Mouse (Mus musculus) stomach, embryonic 15.5 days (tissue): ENCODE measurements around the gene Iffo2. TPM values are rescaled to one million over a fixed set of nuclear protein-coding genes. Genes with fewer than 3 reads are reported as not detected.

Source experiments
- ATAC-seq: fragments of 200-750 bp; cut with Nextera tagmentation; 2 replicates; pipeline ENCODE4 v1.8.0; 2017; ENCODE audit warnings: low read depth, moderate number of reproducible peaks, moderate TSS enrichment; ENCODE audit not compliant: insufficient read depth, low FRiP score
- H3K27ac ChIP-seq: fragments of 300-500 bp; sonication (generic); 2 replicates; pipeline ENCODE4 v1.5.1; 2015; ENCODE audit warnings: mild to moderate bottlenecking, inconsistent platforms
- H3K27me3 ChIP-seq: fragments of 300-500 bp; sonication (generic); replicated peaks from 2 replicates; pipeline ENCODE4 v1.6.1; 2015; ENCODE audit warnings: inconsistent platforms
- H3K36me3 ChIP-seq: fragments of 300-500 bp; sonication (generic); 2 replicates; pipeline ENCODE4 v1.6.1; 2015; ENCODE audit warnings: inconsistent platforms
- H3K4me1 ChIP-seq: fragments of 300-500 bp; sonication (generic); 2 replicates; pipeline ENCODE4 v1.6.1; 2015; ENCODE audit warnings: inconsistent platforms
- H3K4me2 ChIP-seq: fragments of 300-500 bp; sonication (generic); 2 replicates; pipeline ENCODE4 v1.6.1; 2015; ENCODE audit warnings: mild to moderate bottlenecking, inconsistent platforms
- H3K4me3 ChIP-seq: fragments of 300-500 bp; sonication (generic); replicated peaks from 2 replicates; pipeline ENCODE4 v1.5.1; 2015; ENCODE audit warnings: inconsistent platforms
- H3K9ac ChIP-seq: fragments of 300-500 bp; sonication (generic); 2 replicates; pipeline ENCODE4 v1.6.1; 2015; ENCODE audit warnings: inconsistent platforms
- H3K9me3 ChIP-seq: fragments of 300-500 bp; sonication (generic); 2 replicates; pipeline ENCODE4 v1.6.1; 2016; ENCODE audit warnings: inconsistent platforms
- WGBS: fragments of 180-500 bp; shearing (Covaris S2); methylation state at CpG from one replicate; pipeline ENCODE4 v1.1.7; 2015; 5-methylcytosine and 5-hydroxymethylcytosine counted together
- polyA plus RNA-seq: library from polyadenylated mRNA; unstranded; fragments of >200 nt; fragmentation: Nextera tagmentation; extraction: Ambion mirVana; gene quantifications from 2 replicates; pipeline ENCODE4 v1.2.1, GENCODE M21; 2015

The Iffo2 gene
- polyA plus RNA-seq, 1 experiment from 2014 or later = 4.2 TPM

GRCm38 (mm10) chr4:139500814-139501213 is 29.5 kb upstream of the Iffo2 start:
- 0 out of 2 replicates have a peak, but pooled peaks cover 4% of the 10 kb centered on the region for H3K4me1 ChIP-seq
- no peak overlapping the region for H3K4me2 ChIP-seq
- no peak overlapping the region for H3K9ac ChIP-seq
- no peaks in the 10 kb centered on the region for H3K27me3 ChIP-seq
- ATAC-seq = no peak
- H3K9me3 ChIP-seq = no peaks in the 10 kb centered on the region
- WGBS = 59% methylated on average over 14 of the region's 14 CpGs
- H3K36me3 ChIP-seq = no peaks in the 10 kb centered on the region
- no peak overlapping the region for H3K4me3 ChIP-seq
- H3K27ac ChIP-seq = no peak overlapping the region

DNA sequence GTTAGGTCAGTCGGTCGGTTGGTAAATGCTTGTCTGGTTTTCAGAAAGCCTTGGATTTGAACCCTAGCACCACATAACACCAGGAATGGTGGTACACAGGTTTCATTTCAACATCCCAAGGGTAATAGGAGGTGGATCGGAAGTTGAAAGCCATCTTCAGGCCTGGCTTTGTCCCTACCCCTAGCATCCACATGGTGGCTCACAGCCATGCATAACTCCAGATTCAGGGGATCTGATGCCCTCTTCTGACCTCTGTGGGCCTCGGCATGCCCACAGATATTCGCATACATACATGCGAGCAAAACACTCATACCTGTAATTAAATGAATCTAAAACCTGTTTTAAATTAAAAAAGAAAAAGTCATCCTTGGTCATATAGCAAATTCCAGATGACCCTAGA is 28.6 kb upstream of the Iffo2 start:
- no peak overlapping the region for H3K4me2 ChIP-seq
- ATAC-seq = no peak
- H3K27ac ChIP-seq = no peak overlapping the region
- H3K4me1 ChIP-seq = 0 out of 2 replicates have a peak, but pooled peaks cover 4% of the 10 kb centered on the region
- H3K36me3 ChIP-seq = no peaks in the 10 kb centered on the region
- no peak overlapping the region for H3K9ac ChIP-seq
- no peaks in the 10 kb centered on the region for H3K27me3 ChIP-seq
- no peaks in the 10 kb centered on the region for H3K9me3 ChIP-seq
- H3K4me3 ChIP-seq = no peak overlapping the region
- WGBS = 78% methylated on average over 6 of the region's 6 CpGs

DNA sequence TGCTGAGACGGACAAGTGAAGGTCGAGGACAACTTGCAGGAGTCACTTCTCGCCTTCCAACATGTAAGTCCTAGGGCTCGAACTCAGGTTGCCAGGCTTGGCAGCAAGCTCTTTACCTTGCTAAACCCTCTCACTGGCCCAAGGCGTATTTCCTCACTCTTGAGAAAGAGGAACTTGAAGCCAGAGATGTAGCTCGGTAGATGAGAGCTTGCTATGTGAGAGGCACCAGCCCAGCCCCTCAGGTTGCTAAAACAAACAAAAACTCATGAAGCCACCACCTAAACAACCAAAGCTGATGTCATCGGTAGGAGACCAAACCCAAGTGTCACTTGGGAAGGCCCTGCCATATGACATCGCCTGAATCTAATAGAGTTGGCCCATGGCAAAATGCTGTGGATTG is 26.4 kb upstream of the Iffo2 start:
- H3K27ac ChIP-seq = no peak overlapping the region
- no peak overlapping the region for H3K9ac ChIP-seq
- ATAC-seq = no peak
- no peaks in the 10 kb centered on the region for H3K27me3 ChIP-seq
- no peak overlapping the region for H3K4me2 ChIP-seq
- 77% methylated on average over 8 of the region's 8 CpGs for WGBS
- no peaks in the 10 kb centered on the region for H3K36me3 ChIP-seq
- no peak overlapping the region for H3K4me3 ChIP-seq
- H3K4me1 ChIP-seq = 0 out of 2 replicates have a peak, but pooled peaks cover 4% of the 10 kb centered on the region
- no peaks in the 10 kb centered on the region for H3K9me3 ChIP-seq

GRCm38 (mm10) chr4:139505716-139506115 is 24.6 kb upstream of the Iffo2 start:
- 75% methylated on average over 4 of the region's 4 CpGs for WGBS
- no peak overlapping the region for H3K9ac ChIP-seq
- no peak overlapping the region for H3K4me2 ChIP-seq
- H3K4me1 ChIP-seq = 0 out of 2 replicates have a peak, but pooled peaks cover 4% of the 10 kb centered on the region
- no peaks in the 10 kb centered on the region for H3K9me3 ChIP-seq
- no peak for ATAC-seq
- H3K27me3 ChIP-seq = no peaks in the 10 kb centered on the region
- H3K4me3 ChIP-seq = no peak overlapping the region
- H3K27ac ChIP-seq = no peak overlapping the region
- H3K36me3 ChIP-seq = no peaks in the 10 kb centered on the region

GRCm38 (mm10) chr4:139506727-139507126 is 23.6 kb upstream of the Iffo2 start:
- Histone ChIP-seq H3K4me1 (no peaks in the 10 kb centered on the region), H3K27ac (no peak overlapping the region), H3K9me3 (no peaks in the 10 kb centered on the region), H3K4me3 (no peak overlapping the region), H3K36me3 (no peaks in the 10 kb centered on the region), H3K9ac (no peak overlapping the region), H3K27me3 (no peaks in the 10 kb centered on the region), H3K4me2 (no peak overlapping the region)
- WGBS = 82% methylated on average over 11 of the region's 11 CpGs
- ATAC-seq = peak; percentile 62; the same call in 1 of the 2 replicates

GRCm38 (mm10) chr4:139509069-139509468 is 21.3 kb upstream of the Iffo2 start:
- Histone ChIP-seq H3K4me2 (no peak overlapping the region), H3K27me3 (no peaks in the 10 kb centered on the region), H3K9me3 (no peaks in the 10 kb centered on the region), H3K4me1 (no peaks in the 10 kb centered on the region), H3K9ac (no peak overlapping the region), H3K4me3 (no peak overlapping the region), H3K36me3 (no peaks in the 10 kb centered on the region), H3K27ac (no peak overlapping the region)
- ATAC-seq = no peak
- whole genome bisulfite sequencing = 66% methylated on average over 2 of the region's 2 CpGs

DNA sequence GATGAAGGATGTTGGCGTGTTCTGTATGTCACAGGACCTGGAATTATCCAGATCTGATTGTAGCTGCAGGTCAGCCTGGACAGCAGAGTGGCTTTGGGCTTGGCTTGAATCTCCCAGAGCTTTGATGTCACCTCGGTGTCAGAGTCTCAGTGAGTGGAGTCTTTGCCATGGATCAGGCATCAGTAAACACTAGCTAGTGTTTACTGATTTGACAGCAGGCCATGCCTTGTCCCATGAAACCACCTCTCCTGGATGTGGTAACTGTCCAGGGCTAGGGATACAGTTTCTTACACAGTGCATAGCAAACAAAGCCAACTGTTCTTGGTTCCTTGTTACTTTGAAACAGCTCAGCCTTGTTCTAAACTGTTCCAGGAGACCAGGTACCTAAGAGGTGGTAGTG is 18.8 kb upstream of the Iffo2 start:
- no peaks in the 10 kb centered on the region for H3K9me3 ChIP-seq
- no peak overlapping the region for H3K4me2 ChIP-seq
- H3K4me1 ChIP-seq = no peaks in the 10 kb centered on the region
- H3K36me3 ChIP-seq = no peaks in the 10 kb centered on the region
- ATAC-seq = no peak
- H3K4me3 ChIP-seq = no peak overlapping the region
- no peak overlapping the region for H3K9ac ChIP-seq
- H3K27me3 ChIP-seq = no peaks in the 10 kb centered on the region
- H3K27ac ChIP-seq = no peak overlapping the region
- WGBS = 73% methylated on average over 2 of the region's 2 CpGs

GRCm38 (mm10) chr4:139512985-139513384 is 17.4 kb upstream of the Iffo2 start:
- no peak for ATAC-seq
- H3K9ac ChIP-seq = no peak overlapping the region
- no peak overlapping the region for H3K4me3 ChIP-seq
- no peaks in the 10 kb centered on the region for H3K9me3 ChIP-seq
- H3K4me2 ChIP-seq = no peak overlapping the region
- no peaks in the 10 kb centered on the region for H3K36me3 ChIP-seq
- WGBS = 66% methylated on average over 2 of the region's 2 CpGs
- H3K27me3 ChIP-seq = no peaks in the 10 kb centered on the region
- no peaks in the 10 kb centered on the region for H3K4me1 ChIP-seq
- no peak overlapping the region for H3K27ac ChIP-seq

DNA sequence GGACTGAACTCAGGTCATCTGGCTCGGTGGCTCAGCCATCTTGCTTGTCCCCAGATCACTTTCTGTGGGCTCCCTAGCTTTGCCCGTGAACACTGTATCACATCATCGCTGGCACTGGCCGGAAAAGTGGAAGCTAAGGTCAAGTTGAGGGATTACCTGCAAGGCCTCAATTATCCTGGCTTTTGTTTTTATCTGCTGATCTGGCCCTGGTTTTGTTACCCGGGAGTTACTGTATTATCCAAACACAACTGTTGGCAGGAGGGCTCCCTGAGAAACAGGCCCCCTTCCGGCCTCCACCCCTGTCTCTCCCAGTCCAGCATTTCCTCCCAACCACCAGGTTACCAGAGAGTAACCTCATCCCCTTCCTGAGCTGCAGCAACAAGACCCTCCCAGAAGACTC is 11.1 kb upstream of the Iffo2 start:
- no peak overlapping the region for H3K4me2 ChIP-seq
- no peak overlapping the region for H3K4me3 ChIP-seq
- ATAC-seq = no peak
- no peaks in the 10 kb centered on the region for H3K27me3 ChIP-seq
- WGBS = 59% methylated on average over 6 of the region's 6 CpGs
- no peaks in the 10 kb centered on the region for H3K4me1 ChIP-seq
- no peak overlapping the region for H3K9ac ChIP-seq
- H3K36me3 ChIP-seq = no peaks in the 10 kb centered on the region
- no peak overlapping the region for H3K27ac ChIP-seq
- H3K9me3 ChIP-seq = no peaks in the 10 kb centered on the region

DNA sequence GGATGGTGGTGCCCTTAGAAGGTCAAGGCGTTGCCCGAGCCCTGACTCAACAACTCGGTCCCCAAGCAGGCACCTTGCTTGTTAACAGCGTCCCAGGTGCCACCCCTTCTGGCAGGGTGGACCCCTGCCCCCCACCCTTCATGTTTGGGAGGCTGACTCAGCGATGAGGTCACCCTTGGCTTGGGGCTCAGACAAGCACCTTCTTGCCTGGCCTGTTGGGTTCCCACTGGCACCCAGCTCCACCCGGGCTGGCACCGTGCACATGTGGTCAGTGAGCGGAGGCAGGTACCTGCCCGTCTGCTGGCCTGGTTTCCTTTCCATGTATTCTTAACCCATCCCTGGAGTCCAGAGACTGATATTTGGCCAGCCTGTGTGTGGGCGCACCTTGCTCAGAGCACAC is 8.4 kb upstream of the Iffo2 start:
- no peak overlapping the region for H3K4me3 ChIP-seq
- WGBS = 78% methylated on average over 10 of the region's 10 CpGs
- H3K4me1 ChIP-seq = no peaks in the 10 kb centered on the region
- no peaks in the 10 kb centered on the region for H3K9me3 ChIP-seq
- no peaks in the 10 kb centered on the region for H3K36me3 ChIP-seq
- no peak overlapping the region for H3K27ac ChIP-seq
- H3K9ac ChIP-seq = no peak overlapping the region
- no peak for ATAC-seq
- H3K27me3 ChIP-seq = no peaks in the 10 kb centered on the region
- H3K4me2 ChIP-seq = no peak overlapping the region

GRCm38 (mm10) chr4:139526475-139526874 is 3.9 kb upstream of the Iffo2 start:
- H3K36me3 ChIP-seq = no peaks in the 10 kb centered on the region
- no peak overlapping the region for H3K4me3 ChIP-seq
- H3K27ac ChIP-seq = no peak overlapping the region
- 72% methylated on average over 12 of the region's 12 CpGs for WGBS
- H3K4me1 ChIP-seq = no peaks in the 10 kb centered on the region
- H3K9me3 ChIP-seq = no peaks in the 10 kb centered on the region
- H3K4me2 ChIP-seq = no peak overlapping the region
- H3K9ac ChIP-seq = no peak overlapping the region
- ATAC-seq = no peak
- no peaks in the 10 kb centered on the region for H3K27me3 ChIP-seq

DNA sequence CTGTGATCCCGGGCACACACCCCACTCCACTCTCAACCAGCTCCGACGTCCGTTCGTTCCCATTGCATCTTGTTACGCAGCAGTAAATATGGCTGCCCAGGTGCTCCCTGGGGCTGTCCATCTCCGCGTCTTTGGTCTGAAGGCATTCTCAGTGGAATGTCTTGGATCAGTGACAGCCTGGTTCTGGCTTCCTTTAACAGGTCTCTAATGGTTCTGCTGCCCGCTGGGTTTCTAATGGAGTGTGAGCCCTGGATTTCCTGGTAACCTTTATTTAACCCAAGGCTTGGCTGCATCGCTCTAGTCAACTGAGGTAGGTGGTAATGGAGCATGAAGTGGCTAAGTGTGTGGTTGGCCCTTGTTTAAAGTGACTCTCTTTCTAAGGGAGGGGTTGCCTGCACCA is 1.7 kb downstream of the Iffo2 start:
- no peak overlapping the region for H3K9ac ChIP-seq
- no peak overlapping the region for H3K4me2 ChIP-seq
- H3K27me3 ChIP-seq = no peaks in the 10 kb centered on the region
- 89% methylated on average over 10 of the region's 10 CpGs for WGBS
- H3K36me3 ChIP-seq = no peaks in the 10 kb centered on the region
- H3K9me3 ChIP-seq = no peaks in the 10 kb centered on the region
- H3K4me3 ChIP-seq = no peak overlapping the region
- H3K4me1 ChIP-seq = peaks cover 14% of the 10 kb centered on the region
- no peak for ATAC-seq
- H3K27ac ChIP-seq = no peak overlapping the region

DNA sequence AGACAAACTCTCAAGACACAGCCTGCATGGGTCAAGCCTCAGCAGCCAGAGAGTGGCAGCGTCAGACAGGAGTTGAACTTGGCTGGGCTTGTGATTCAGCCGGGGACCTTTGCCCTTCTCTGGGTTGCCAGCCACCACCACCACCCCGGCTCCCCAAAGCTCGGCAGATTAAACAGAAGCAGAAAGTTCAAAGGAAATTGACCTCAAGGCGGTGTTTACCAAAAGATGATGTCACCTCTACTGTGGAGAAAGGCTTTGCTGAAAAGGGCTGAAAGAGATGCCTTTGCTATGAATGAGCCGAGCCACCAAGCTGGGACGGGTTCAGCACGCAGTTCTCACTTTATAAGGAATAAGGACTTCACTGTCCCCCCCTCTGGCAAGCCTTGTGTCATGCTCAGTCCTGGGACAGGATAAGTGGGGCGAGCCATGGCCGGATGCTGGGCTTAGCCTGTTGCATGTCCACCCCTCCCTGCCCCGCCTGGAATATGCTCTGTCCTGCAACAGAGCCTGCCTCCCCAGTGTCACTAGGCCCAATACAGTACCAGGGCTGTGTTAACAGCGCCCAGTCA is 4.9 kb downstream of the Iffo2 start:
- Histone ChIP-seq H3K4me3 (no peak overlapping the region), H3K36me3 (no peaks in the 10 kb centered on the region), H3K9ac (no peak overlapping the region), H3K27ac (peak overlapping the region; percentile 76), H3K4me2 (0 out of 2 replicates have a peak overlapping the region, but pooled peaks have one; percentile 12), H3K27me3 (no peaks in the 10 kb centered on the region), H3K4me1 (peaks cover 14% of the 10 kb centered on the region), H3K9me3 (no peaks in the 10 kb centered on the region)
- ATAC-seq = peak; percentile 81
- WGBS = 27% methylated on average over 12 of the region's 12 CpGs
